In the genomic region with DNA sequence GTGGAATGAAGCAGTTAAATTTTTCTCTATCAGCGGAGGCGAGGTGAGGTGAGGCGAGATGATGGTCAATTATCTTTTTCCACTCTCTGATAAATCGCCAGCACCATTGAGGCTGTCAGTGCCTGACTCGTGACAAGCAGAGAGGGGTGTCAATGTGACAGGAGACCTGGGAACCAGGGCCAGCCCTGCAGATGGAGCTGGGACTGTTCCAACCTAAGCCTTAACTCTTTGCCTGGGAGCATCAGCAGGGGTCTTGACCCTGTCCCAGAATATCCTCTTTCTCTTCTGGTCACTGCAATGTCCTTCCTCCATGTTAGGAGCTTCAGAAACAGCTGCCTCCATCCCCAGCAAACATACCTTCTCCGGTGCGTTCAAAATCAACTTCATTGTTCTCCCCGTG, we compare ENCODE assay signal across 21 mouse cellular contexts.
DNase-seq lines count a peak whose midpoint lies in the region; ATAC-seq and TF ChIP-seq lines count a peak whose summit lies in the region.
"Had no signal": no experiment of that assay in that cellular context is flagged by ENCODE, and none has a peak within 500 bp of the region (broad histone marks: within the 10 kb centered on the region; RNA-seq: fewer than 3 reads in every experiment).

No protein-coding gene starts in this region.

- H3K4me3 ChIP-seq in hindbrain, postnatal 0 days (ENCODE audit: low read length): no peak overlapping the region
- no peak overlapping the region for H3K4me3 ChIP-seq in hindbrain, embryonic 10.5 days
- H3K4me3 ChIP-seq: embryonic facial prominence, embryonic 13.5 days; embryonic facial prominence, embryonic 15.5 days; erythroblast, embryonic 14.5 days; forebrain, embryonic 10.5 days; forebrain, embryonic 12.5 days had no signal

- no peaks in the 10 kb centered on the region for H3K36me3 ChIP-seq in hindbrain, postnatal 0 days (ENCODE audit: insufficient read depth, low read length)
- H3K36me3 ChIP-seq in hindbrain, embryonic 10.5 days: no peaks in the 10 kb centered on the region
- H3K36me3 ChIP-seq: embryonic facial prominence, embryonic 13.5 days; embryonic facial prominence, embryonic 15.5 days; forebrain, embryonic 10.5 days; forebrain, embryonic 12.5 days had no signal

- no peak for ATAC-seq in hindbrain, postnatal 0 days
- no peak for ATAC-seq in megakaryocyte, adult 5-6 weeks (ENCODE audit: poor library complexity, severe bottlenecking)
- ATAC-seq: forebrain, embryonic 14.5 days; forebrain, embryonic 16.5 days had no signal

- TF ChIP-seq CTCF in hindbrain, postnatal 0 days (IDR thresholded peaks at IDR 0.05; ENCODE audit: low read depth): no peak

- H3K4me1 ChIP-seq in hindbrain, postnatal 0 days (ENCODE audit: insufficient read depth, low read length): peaks cover 4% of the 10 kb centered on the region; the same call in 1 of the 2 replicates
- peaks cover 9% of the 10 kb centered on the region; the same call in 1 of the 2 replicates for H3K4me1 ChIP-seq in hindbrain, embryonic 10.5 days (replicated peaks)
- H3K4me1 ChIP-seq: embryonic facial prominence, embryonic 13.5 days; embryonic facial prominence, embryonic 15.5 days; forebrain, embryonic 12.5 days had no signal

- H3K27me3 ChIP-seq in hindbrain, postnatal 0 days (ENCODE audit: insufficient read depth, low read length): no peaks in the 10 kb centered on the region
- no peaks in the 10 kb centered on the region for H3K27me3 ChIP-seq in hindbrain, embryonic 10.5 days (ENCODE audit: insufficient read depth, poor library complexity, severe bottlenecking)
- H3K27me3 ChIP-seq: embryonic facial prominence, embryonic 13.5 days; embryonic facial prominence, embryonic 15.5 days; forebrain, embryonic 12.5 days had no signal

- WGBS in hindbrain, postnatal 0 days: 61% methylated on average over 8 of the region's 8 CpGs
- 79% methylated on average over 8 of the region's 8 CpGs for WGBS in hindbrain, embryonic 10.5 days

- no peak overlapping the region for H3K27ac ChIP-seq in hindbrain, postnatal 0 days
- no peak overlapping the region for H3K27ac ChIP-seq in hindbrain, embryonic 10.5 days
- H3K27ac ChIP-seq: embryonic facial prominence, embryonic 13.5 days; embryonic facial prominence, embryonic 15.5 days; forebrain, embryonic 10.5 days; forebrain, embryonic 12.5 days had no signal

- no peaks in the 10 kb centered on the region for H3K9me3 ChIP-seq in hindbrain, postnatal 0 days (ENCODE audit: low read length)
- no peaks in the 10 kb centered on the region for H3K9me3 ChIP-seq in hindbrain, embryonic 10.5 days
- H3K9me3 ChIP-seq: embryonic facial prominence, embryonic 13.5 days; embryonic facial prominence, embryonic 15.5 days; forebrain, embryonic 12.5 days had no signal

- H3K4me2 ChIP-seq in hindbrain, postnatal 0 days (ENCODE audit: low read depth, low read length): no peak overlapping the region
- H3K4me2 ChIP-seq: embryonic facial prominence, embryonic 13.5 days; embryonic facial prominence, embryonic 15.5 days; forebrain, embryonic 12.5 days had no signal

- H3K9ac ChIP-seq in hindbrain, postnatal 0 days (replicated peaks; ENCODE audit: low read length): no peak overlapping the region
- H3K9ac ChIP-seq: embryonic facial prominence, embryonic 13.5 days; embryonic facial prominence, embryonic 15.5 days; forebrain, embryonic 12.5 days had no signal

- peak; percentile 81 to 88 for DNase-seq in cerebellum, postnatal 14 days
- no peak for DNase-seq in cerebellum, adult 8-10 months
- peak; percentile 23 for DNase-seq in hindbrain, postnatal 0 days (ENCODE audit: low spot score)
- DNase-seq in hindbrain, embryonic 10.5 days (ENCODE audit: low spot score): no peak
- peak; percentile 25 for DNase-seq in retina, embryonic 14.5 days (ENCODE audit: low spot score)
- DNase-seq in retina, postnatal 1 day: peak; percentile 44
- DNase-seq: adrenal gland, adult 2 months; adrenal gland, postnatal 10 days; adrenal gland, postnatal 25 days; cerebellum, adult 11-12 months; cerebellum, adult 2 months; cerebellum, postnatal 36 days; embryo, embryonic 11 days had no signal

Comparison
In these comparisons a context has a peak if more than half of its experiments do, and no peak if none do; other contexts are left out.
1. DNase-seq: peak in cerebellum, postnatal 14 days (2 of 2), hindbrain, postnatal 0 days (single experiment), retina, embryonic 14.5 days (single experiment) and retina, postnatal 1 day (single experiment); none in cerebellum, adult 8-10 months (single experiment) and hindbrain, embryonic 10.5 days (single experiment).